Mouse (Mus musculus) cortical plate, adult 2 months (tissue): Measurements from ENCODE around the gene Lrrc74a.

Experiments used
- CTCF ChIP-seq: fragments of 200-500 bp; IDR thresholded peaks from 2 replicates; pipeline ENCODE4 v1.5.1; 2011; ENCODE audit warnings: mild to moderate bottlenecking, control low read depth, low read length; ENCODE audit not compliant: insufficient read depth; ENCODE audit errors: extremely low read depth
- POLR2A ChIP-seq: fragments of 200-500 bp; IDR thresholded peaks from 2 replicates; pipeline ENCODE4 v1.6.1; 2011; ENCODE audit warnings: mild to moderate bottlenecking, low read length, control low read depth; ENCODE audit not compliant: insufficient read depth; ENCODE audit errors: extremely low read depth

DNA sequence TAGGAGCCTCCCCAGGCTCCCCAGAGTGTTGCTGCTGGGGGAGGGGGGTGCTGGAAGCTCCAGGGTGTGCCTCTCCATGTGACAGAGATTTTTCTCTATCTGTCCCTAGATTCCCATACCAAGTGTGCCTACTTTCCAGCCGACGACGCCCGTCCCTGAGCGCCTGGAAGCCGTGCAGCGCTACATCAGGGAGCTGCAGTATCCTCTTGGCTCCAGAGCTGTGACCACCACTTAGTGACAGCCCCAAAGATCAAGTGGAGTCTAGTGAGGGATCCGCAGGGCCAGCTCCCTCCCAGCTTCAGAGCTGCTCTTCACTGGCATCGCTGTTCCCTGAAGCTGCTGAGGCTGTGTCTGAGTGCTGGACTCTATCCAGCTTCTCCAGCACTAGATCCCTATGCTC, 48.9 kb upstream of the Lrrc74a start:
- TF ChIP-seq POLR2A (0 out of 2 replicates have a peak, but pooled peaks have one; percentile 15), CTCF (no peak)
